Mouse (Mus musculus): ENCODE measurements at regions not wholly inside any gene's neighbourhood (a gene's known extent, or its start where the extent isn't known, plus 50 kb on each side); places are given as distances from the start of the nearest gene placed in this dataset.
A peak's percentile ranks its signal among the peaks of the same experiment; 100 is the strongest.

- no peak for DNase-seq (ENCODE audit: low read depth)
Measured at GRCm38 (mm10) chr8:31314692-31315358, 2113.7 kb upstream of the 5930422O12Rik start.

- DNase-seq (ENCODE audit: low read depth), result no peak
Measured at GRCm38 (mm10) chr8:31315359-31315705, 2113.2 kb upstream of the 5930422O12Rik start.

GRCm38 (mm10) chr8:31333545-31334297, 2094.8 kb upstream of the 5930422O12Rik start:
- no peak for DNase-seq (ENCODE audit: low read depth)

- no peak for DNase-seq (ENCODE audit: low read depth)
Measured at GRCm38 (mm10) chr8:31348504-31348903, 2080.0 kb upstream of the 5930422O12Rik start.

GRCm38 (mm10) chr8:31369636-31370035, 2058.9 kb upstream of the 5930422O12Rik start:
- no peak for DNase-seq (ENCODE audit: low read depth)

- no peak for DNase-seq (ENCODE audit: low read depth)
Measured at GRCm38 (mm10) chr8:31370137-31371010, 2058.1 kb upstream of the 5930422O12Rik start.

GRCm38 (mm10) chr8:31371656-31372055, 2056.9 kb upstream of the 5930422O12Rik start:
- no peak for DNase-seq (ENCODE audit: low read depth)

GRCm38 (mm10) chr8:31372397-31372796, 2056.1 kb upstream of the 5930422O12Rik start:
- DNase-seq (ENCODE audit: low read depth), result peak; percentile 1

- no peak for DNase-seq (ENCODE audit: low read depth)
Measured at GRCm38 (mm10) chr8:31373140-31373787, 2055.2 kb upstream of the 5930422O12Rik start.

GRCm38 (mm10) chr8:31377698-31378334, 2050.7 kb upstream of the 5930422O12Rik start:
- DNase-seq (ENCODE audit: low read depth), result no peak

GRCm38 (mm10) chr8:31404811-31405210, 2023.7 kb upstream of the 5930422O12Rik start:
- DNase-seq (ENCODE audit: low read depth), result no peak

- no peak for DNase-seq (ENCODE audit: low read depth)
Measured at GRCm38 (mm10) chr8:31422241-31422640, 2006.3 kb upstream of the 5930422O12Rik start.

GRCm38 (mm10) chr8:31427706-31428105, 2000.8 kb upstream of the 5930422O12Rik start:
- DNase-seq (ENCODE audit: low read depth), result no peak

- DNase-seq (ENCODE audit: low read depth), result no peak
Measured at GRCm38 (mm10) chr8:31436445-31437191, 1991.9 kb upstream of the 5930422O12Rik start.

- no peak for DNase-seq (ENCODE audit: low read depth)
Measured at GRCm38 (mm10) chr8:31444834-31445233, 1983.7 kb upstream of the 5930422O12Rik start.

- no peak for DNase-seq (ENCODE audit: low read depth)
Measured at GRCm38 (mm10) chr8:31447984-31448383, 1980.5 kb upstream of the 5930422O12Rik start.

GRCm38 (mm10) chr8:31454736-31455391, 1973.6 kb upstream of the 5930422O12Rik start:
- DNase-seq (ENCODE audit: low read depth), result no peak

- no peak for DNase-seq (ENCODE audit: low read depth)
Measured at GRCm38 (mm10) chr8:31460349-31460748, 1968.2 kb upstream of the 5930422O12Rik start.
